Mouse (Mus musculus): ENCODE results near the gene Rpl21. TPM values are rescaled to one million over a fixed set of nuclear protein-coding genes. Genes with fewer than 3 reads are reported as not detected.

Gene Rpl21
- total RNA-seq, 2 experiments from 2014 or later, result 165 to 172 TPM

DNA sequence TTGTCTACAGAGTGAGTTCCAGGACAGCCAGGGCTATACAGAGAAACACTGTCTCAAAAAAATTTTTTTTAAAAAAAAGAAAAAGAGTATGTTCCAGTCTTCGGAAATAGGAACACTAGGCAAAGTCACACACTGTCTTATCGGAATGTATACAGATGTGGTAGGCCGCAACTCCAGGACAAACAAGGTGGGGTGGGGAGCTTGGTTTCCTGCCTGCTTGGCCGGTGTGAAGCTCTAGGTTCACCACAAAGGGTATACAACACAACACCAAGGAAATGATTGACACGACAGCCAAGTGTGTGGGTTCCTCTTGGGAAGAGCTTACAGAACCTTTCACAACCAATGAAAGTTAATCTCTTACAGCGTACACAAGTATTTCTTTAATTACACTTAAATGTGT lies 49.6 kb downstream of the Rpl21 start:
- Histone ChIP-seq H3K27ac (no peak overlapping the region), H3K4me3 (no peak overlapping the region)
- TF ChIP-seq CTCF (IDR thresholded peaks at IDR 0.05), result no peak
- intact Hi-C loops (cut with DNase I), result no loop called here
- no peak for DNase-seq (ENCODE audit: extremely low spot score in 1 of 2, low spot score in 2 of 2)

DNA sequence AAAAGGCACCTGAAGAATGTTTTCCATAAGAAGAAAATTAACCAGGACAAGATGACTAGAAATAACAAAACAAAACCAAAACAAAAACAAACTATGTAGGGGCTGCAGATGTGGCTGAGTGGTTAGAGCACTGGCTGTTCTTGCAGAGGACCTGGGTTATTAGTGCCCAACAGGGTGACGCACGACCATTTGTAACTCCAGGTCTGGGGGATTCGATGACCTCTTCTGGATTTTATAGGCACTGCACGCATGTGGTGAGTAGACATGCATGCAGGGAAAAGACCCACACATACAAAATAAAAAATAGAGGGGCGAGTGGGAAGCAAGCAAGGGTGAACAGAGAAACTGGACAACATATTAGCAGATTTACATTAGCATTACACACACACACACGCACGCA lies 50.4 kb downstream of the Rpl21 start:
- Histone ChIP-seq H3K4me3 (no peak overlapping the region), H3K27ac (no peak overlapping the region)
- no peak for TF ChIP-seq CTCF (IDR thresholded peaks at IDR 0.05)
- no peak for DNase-seq (ENCODE audit: extremely low spot score in 1 of 2, low spot score in 2 of 2)
- intact Hi-C loops (cut with DNase I), result no loop called here

DNA sequence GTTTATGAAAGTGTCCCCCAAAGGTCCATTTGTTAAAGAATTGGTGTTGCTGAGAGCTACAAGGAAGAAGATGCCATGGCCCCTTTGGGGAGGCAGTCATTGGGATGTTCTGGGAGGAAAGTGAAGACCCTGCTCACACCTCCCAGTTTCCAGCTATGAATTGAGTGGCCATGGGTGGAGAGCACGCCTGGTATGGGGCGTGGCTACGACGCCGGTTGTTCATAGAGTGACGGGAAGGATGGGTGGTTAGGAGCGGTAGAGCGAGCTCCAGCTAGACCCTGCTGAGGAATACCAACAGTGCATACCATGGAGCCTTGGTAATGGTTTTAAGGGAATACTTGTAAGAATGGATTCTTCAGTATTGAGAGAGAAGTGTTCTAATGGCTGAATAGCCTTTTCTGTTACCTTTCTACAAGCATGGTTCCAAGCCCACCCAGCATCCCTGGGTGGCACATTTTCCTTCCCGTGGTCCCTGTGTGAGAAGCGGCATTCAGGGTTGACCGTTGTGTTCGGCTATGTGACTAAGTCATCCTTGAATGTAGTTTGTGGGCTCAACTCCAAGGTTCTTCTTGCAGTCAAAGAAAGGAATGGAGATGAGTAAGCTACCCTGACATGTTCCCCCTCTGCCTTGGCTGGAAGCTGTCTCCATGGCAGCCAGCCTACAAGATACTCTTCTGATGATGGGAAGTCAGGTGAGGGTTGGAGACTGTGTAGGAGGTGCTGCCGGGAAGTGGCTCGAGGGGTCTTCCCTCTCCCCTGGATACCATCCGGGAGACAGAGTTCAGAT lies 51.0 kb downstream of the Rpl21 start:
- intact Hi-C loops (cut with DNase I), result no loop called here
- no peak for TF ChIP-seq CTCF (IDR thresholded peaks at IDR 0.05)
- Histone ChIP-seq H3K4me3 (no peak overlapping the region), H3K27ac (no peak overlapping the region)
- no peak for DNase-seq (ENCODE audit: extremely low spot score in 1 of 2, low spot score in 2 of 2)

Other genes with a start within 250 kb of the Rpl21 start
- gene Gpr12, start 247.7 kb upstream of the Rpl21 start, total RNA-seq (2021), result 10 to 100 TPM; 26.7 to 27.7 TPM
- 10 to 100 TPM; 56.0 to 56.7 TPM for gene Usp12, start 37.9 kb upstream of the Rpl21 start, total RNA-seq (2021)
- 10 to 100 TPM in 1 of 2 experiments, 1 to 10 TPM in 1; 9.2 to 17.1 TPM for gene Rasl11a, start 12.2 kb downstream of the Rpl21 start, total RNA-seq (2021)
- 10 to 100 TPM; 25.3 to 26.0 TPM for gene Gtf3a, start 115.8 kb downstream of the Rpl21 start, total RNA-seq (2021)
- gene Mtif3, start 130.9 kb downstream of the Rpl21 start, total RNA-seq (2021), result 10 to 100 TPM; 18.1 to 24.9 TPM
- gene Lnx2, start 243.7 kb downstream of the Rpl21 start, total RNA-seq (2021), result 1 to 10 TPM; 5.8 to 6.3 TPM
- gene Polr1d, start 244.2 kb downstream of the Rpl21 start, total RNA-seq (2021), result 10 to 100 TPM; 66.8 to 67.0 TPM

Data from left cerebral cortex, adult 2 months (tissue).